Mouse (Mus musculus): Measurements from ENCODE around the gene Hmgcs2.

- TF ChIP-seq CTCF (IDR thresholded peaks at IDR 0.05; ENCODE audit: low read depth, low read length): no peak
- TF ChIP-seq POLR2A (IDR thresholded peaks at IDR 0.05; ENCODE audit: extremely low read depth, insufficient read depth, low read length): no peak
Observed at GRCm38 (mm10) chr3:98262133-98262532, 18.1 kb upstream of the Hmgcs2 start.

Data from liver, adult 2 months (tissue).